Mouse (Mus musculus): ENCODE measurements around the gene Rbfox3.

Gene Rbfox3

GRCm38 (mm10) chr11:118714601-118715524 is 196.5 kb downstream of the Rbfox3 start:
- DNase-seq, result peak; percentile 64

DNA sequence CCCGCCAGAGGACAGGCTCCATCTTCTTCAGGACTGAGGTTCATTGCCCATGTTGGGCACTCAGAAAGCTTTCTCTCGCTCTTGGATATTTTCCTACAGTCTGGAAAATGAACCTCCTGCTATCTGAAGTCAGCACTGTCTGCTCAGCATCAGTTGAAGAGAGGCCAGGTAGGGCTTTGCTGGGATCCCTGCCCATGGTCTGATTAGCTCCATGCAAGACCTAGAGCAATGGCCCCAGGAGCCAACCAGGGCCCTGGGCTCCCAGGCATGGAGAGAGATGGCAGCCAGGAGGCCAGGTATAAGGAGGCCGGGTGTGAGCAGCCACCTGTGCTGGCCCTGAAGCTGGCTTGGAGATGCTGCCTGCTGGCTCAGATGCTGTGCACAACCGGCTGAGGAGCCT is 198.6 kb downstream of the Rbfox3 start:
- peak; percentile 87 for DNase-seq

- DNase-seq, result no peak
These were observed 199.3 kb downstream of the Rbfox3 start for GRCm38 (mm10) chr11:118712058-118712457.

GRCm38 (mm10) chr11:118710035-118710434 is 201.4 kb downstream of the Rbfox3 start:
- no peak for DNase-seq

- no peak for DNase-seq
These were observed 215.0 kb downstream of the Rbfox3 start for GRCm38 (mm10) chr11:118696226-118696930.

GRCm38 (mm10) chr11:118693276-118693675 is 218.1 kb downstream of the Rbfox3 start:
- DNase-seq, result no peak

DNA sequence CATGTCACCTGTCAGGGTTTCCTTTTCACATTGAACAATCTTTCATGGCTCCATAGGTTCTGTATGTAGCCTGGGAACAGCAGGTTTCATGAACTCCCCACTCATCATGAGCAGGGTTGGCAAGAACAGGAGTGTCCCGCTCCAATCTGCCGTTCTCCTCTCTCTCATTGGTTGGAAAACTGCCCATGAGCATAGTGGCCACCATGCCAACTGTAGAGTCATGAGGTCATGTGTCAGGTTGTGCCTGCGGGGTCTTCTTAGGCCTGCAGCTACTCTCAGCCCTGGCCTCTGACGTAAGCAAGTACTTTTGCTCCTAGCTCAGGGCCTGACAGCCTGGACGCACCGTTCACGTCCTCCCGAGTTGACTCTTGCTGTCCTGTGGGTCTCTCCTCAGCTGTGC is 221.1 kb downstream of the Rbfox3 start:
- DNase-seq, result peak; percentile 52

GRCm38 (mm10) chr11:118685397-118685796 is 226.0 kb downstream of the Rbfox3 start:
- no peak for DNase-seq

DNA sequence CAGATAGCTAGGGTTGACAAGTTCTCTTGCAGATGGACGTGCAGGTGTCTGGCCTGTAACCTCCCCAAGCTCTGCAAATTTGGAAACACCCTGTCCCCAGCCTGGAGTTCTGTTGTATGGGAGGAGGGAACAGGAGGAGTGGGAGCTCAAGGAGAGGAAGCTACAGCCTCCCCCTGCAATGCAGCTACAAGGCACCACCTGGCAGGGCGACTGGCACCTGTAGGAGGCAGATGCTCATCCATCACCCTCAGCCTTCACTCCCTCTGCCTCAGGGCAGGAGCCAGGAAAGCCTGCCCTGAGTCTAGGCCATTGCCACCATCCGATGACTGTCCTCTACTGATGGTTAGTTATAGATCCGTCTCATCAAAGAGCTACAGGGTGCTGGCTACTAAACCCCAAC is 226.7 kb downstream of the Rbfox3 start:
- DNase-seq, result peak; percentile 58

DNA sequence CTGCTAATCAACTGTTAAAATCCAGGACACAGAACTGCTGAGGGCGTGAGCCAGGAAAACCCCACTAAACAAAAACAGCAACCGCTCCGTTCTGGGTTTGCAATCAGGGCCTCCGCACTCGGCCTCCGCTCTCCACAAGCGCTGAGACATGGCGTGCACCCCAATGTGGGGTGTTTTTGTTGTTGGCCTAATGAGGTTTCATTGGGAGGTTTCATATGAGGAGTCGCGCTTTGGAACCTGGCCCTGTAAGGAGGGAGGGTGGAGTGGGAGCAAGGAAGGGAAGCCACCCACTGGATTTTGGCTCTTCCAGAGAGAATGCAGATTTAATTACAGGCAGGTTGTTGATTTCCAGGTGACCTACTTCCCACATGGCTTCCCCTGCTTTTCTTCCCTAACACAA is 230.7 kb downstream of the Rbfox3 start:
- DNase-seq, result peak; percentile 51

GRCm38 (mm10) chr11:118679736-118680410 is 231.5 kb downstream of the Rbfox3 start:
- DNase-seq, result no peak

DNA sequence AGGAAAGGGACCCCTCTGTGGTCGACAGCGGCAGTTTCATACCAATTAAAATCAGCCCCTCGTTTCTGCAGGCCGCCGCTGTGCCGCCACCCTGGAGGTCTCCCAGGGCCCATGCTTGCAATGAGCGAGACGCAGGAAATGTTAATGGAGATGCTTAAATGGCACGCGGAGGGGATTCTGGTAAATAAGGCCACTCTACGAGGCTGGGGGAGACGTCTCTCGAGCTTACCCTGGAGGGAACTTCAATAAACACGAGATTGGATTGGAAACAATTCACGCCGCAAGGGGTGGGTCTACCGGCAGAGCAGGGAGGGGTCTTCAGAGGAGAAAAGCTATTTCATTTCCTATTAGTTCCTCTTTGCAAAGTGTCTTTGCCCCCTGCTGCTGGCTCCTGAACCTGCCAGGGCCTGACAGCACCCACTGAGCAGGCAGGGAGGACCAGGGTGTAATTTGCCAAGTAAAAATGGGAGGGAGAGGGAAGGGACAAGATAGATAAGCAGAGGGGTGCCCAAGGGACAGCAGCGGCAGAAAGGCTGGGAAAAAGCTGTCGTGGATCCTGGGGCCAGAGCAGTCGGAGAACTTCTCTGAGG is 232.8 kb downstream of the Rbfox3 start:
- no peak for DNase-seq

DNA sequence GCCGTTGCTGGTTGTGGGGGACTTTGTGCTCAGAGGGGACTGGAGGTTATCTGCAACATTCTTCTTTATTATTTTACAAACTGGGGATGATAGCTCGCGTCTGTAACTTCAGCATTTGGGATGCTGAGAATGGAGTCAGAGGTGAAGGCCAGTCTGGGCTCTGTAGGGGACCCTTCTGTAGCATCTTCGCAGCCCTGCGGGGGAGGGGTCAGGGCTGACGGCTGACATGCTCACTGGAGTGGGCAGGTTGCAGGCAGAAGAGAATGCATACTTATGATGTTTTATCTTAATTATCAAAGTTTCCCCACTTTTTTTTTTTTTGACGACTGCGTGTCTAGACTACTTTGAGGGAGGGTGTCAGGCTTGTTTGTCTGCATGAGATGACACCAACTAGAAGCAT is 234.1 kb downstream of the Rbfox3 start:
- DNase-seq, result no peak

GRCm38 (mm10) chr11:118676364-118676763 is 235.0 kb downstream of the Rbfox3 start:
- DNase-seq, result no peak

- DNase-seq, result no peak
These were observed 239.4 kb downstream of the Rbfox3 start for GRCm38 (mm10) chr11:118671958-118672357.

GRCm38 (mm10) chr11:118671216-118671615 is 240.2 kb downstream of the Rbfox3 start:
- DNase-seq, result no peak

DNA sequence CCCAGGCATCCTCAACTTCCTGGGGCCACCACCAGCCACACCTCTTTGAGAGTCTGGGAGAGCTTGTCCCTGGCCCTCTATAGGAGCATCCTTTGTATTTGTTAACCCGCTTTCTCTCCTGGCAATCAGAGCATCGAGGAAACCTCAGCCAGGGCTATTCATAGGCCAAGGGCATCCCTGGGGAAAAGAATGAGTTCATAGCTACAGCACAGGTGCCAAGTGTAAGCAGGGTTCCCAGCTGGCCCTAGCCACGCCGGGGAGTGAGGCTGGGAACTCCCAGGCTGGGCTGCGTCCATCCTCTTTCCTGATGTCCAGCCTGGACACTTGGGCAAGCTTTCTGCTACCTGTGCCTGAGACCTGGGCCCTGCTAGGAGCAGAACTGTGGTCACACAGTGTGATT is 241.6 kb downstream of the Rbfox3 start:
- peak; percentile 87 for DNase-seq

GRCm38 (mm10) chr11:118668351-118668750 is 243.0 kb downstream of the Rbfox3 start:
- DNase-seq, result no peak

DNA sequence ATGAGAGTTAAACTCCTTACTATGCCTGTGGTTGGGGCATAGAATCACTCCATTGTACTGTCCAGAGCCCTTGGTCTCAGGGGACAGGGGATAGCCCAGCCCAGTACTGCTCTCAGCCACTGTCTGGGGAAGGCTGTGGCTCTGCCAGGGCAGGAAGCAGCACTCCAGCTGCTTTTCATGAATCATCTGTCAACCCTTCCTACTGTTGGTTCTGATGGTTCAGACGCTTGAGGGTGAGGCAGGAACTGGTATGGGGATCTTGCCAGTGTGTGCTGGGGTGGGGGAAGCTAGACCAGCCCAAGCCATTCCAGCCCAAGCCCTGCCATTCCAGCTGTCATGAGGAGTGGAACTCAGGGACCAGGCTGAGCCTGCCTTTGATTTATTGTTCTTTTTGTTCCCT is 243.5 kb downstream of the Rbfox3 start:
- DNase-seq, result no peak

GRCm38 (mm10) chr11:118666172-118666571 is 245.2 kb downstream of the Rbfox3 start:
- no peak for DNase-seq

DNA sequence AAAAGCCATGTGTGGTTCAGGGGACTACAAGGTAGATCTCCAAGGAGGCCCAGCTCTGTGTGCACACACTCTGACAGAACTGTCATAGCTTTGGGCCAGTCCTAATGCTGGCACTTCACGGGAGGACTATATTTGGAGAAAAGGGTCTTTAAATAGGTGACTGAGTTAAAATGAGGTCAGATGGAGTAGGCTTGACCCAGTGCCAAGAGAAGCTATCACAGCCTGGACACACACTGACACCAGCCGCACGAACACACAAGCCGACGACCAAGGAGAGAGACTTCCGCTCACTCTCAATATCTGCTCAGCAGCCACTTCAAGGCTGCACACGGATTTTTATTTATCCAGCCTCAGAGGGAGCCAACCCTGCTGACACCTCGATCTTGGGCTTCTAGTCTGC is 248.1 kb downstream of the Rbfox3 start:
- peak; percentile 53 for DNase-seq

DNA sequence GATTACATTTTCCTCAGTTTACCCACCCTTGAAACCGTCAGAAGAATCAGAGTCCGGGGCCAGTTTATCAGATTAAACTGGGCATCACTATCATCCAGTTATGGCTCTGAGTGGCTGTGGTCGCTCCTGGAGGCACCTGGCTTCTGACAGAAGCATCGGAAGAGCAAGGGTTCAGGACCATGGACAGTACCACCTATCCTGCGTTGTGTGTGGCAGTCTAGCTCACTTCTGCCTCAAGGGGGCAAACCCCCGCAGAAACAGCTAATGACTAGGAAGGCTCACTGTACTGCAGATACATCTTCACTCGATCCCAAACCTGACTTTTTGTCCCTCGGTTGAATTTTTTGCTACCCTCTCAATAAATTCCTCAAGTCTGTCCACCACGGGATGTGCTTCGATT is 252.1 kb downstream of the Rbfox3 start:
- no peak for DNase-seq

GRCm38 (mm10) chr11:118655833-118656232 is 255.6 kb downstream of the Rbfox3 start:
- peak; percentile 50 for DNase-seq

Measured in cerebellum, adult 11-12 months (tissue).